Mouse (Mus musculus): Measurements from ENCODE around the gene Tmem229b.
"Not testable (repeated sequence)": the region's sequence is repeated elsewhere in the genome, so short reads cannot be mapped to it uniquely, and the experiment has no call there.

Gene Tmem229b

GRCm38 (mm10) chr12:79007126-79007753 lies at the start of gene Tmem229b:
TSS of gene Tmem229b (minus strand) at chr12:79007627.
- peak; percentile 12 to 36 for DNase-seq (ENCODE audit: low spot score in 2 of 2)

GRCm38 (mm10) chr12:79055276-79055675 lies 47.8 kb upstream of the Tmem229b start:
- DNase-seq (ENCODE audit: low spot score in 2 of 2), result no peak

DNA sequence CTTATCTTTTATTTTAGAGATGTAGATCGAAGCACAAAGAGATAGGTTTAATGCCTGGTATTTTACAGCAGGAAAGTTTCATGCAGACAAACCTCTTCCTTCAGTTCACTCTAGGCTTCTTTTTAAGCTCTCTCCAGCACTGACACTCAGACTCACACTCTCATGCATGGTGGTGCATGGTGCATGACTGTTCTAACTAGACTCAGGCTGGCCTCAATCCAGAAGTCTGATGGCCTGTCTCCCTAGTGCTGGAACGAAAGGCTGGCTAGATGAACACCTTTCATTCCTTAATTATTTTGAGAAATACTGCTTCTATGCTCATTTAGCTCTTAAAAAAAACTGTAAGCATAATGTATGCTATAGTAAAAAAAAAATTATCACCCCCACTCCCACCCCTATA lies 44.6 kb upstream of the Tmem229b start:
- DNase-seq (ENCODE audit: low spot score in 2 of 2), result no peak

GRCm38 (mm10) chr12:79050545-79051212 lies 43.3 kb upstream of the Tmem229b start:
- no peak for DNase-seq (ENCODE audit: low spot score in 2 of 2)

GRCm38 (mm10) chr12:79049807-79050206 lies 42.4 kb upstream of the Tmem229b start:
- DNase-seq (ENCODE audit: low spot score in 2 of 2), result no peak

GRCm38 (mm10) chr12:79048898-79049297 lies 41.5 kb upstream of the Tmem229b start:
- DNase-seq (ENCODE audit: low spot score in 2 of 2), result no peak

- DNase-seq (ENCODE audit: low spot score in 2 of 2), result no peak
Measured at GRCm38 (mm10) chr12:79047203-79047602, 39.8 kb upstream of the Tmem229b start.

DNA sequence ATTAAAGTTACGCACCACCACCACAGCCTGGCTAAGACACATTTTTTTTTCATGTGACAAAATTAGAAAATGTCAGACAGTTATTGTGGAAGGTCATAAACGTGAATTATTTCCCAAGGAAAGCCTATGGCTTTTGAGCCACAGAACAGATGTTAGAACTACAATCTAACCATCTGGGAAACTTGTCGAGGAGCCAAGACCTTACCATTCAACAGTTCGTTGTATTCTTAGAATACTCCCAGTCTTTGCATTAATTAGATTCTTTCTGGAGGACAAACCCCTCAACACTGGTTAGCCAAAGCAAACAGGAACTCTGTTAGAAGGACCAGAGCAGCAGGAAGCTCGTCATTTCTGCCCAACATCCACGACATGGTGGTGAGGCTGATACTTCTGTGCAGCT lies 38.7 kb upstream of the Tmem229b start:
- DNase-seq (ENCODE audit: low spot score in 2 of 2), result no peak

GRCm38 (mm10) chr12:79044668-79045067 lies 37.2 kb upstream of the Tmem229b start:
- DNase-seq (ENCODE audit: low spot score in 2 of 2), result no peak

DNA sequence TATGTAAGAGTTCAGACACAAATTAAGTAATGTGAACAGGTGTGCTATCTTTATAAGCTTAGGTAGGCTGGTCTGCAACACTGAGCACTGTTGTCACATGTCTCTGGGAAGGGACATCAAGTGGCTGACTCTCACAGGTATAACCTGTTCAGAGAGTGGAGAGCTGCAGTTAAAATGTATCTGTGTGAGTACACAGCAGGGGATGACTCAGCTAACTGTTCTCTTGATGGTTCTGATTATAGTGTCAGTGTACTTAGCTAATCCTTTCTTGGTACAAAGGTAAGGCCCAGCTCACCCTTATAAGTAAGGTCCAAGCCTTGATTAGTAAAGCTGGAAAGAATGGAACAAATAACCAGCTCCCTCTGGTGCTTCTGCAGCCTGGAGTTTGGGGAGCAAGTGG lies 34.0 kb upstream of the Tmem229b start:
- DNase-seq (ENCODE audit: low spot score in 2 of 2), result no peak

DNA sequence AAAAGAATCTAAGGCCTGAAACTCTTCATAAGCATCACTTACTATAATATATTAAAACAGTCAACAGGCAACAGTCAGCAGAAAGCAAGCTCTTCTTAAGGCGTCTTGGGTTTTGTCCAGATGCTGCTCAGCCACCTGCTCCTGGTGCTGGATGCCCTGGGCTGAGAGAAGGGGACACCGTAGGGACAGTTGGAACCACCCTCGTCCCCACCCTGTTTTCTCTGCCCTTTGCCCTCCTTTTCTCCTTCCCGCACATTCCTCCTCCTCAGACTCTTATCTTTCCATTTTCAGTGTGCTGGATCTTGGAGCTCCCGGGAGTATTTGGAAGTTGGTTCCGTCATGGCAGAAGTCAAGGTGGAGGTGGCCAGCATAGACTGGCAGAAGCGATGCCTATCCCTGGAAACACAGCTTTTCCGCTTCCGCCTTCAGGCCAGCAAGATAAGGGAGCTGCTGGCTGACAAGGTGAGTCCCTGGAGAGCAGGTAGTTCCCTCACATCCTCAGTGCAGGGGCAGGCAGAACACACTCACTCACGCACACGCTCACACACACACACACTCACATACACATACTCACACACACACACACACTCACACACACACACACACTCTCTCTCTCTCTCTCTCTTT lies 32.9 kb upstream of the Tmem229b start:
- DNase-seq (ENCODE audit: low spot score in 2 of 2), result no peak

DNA sequence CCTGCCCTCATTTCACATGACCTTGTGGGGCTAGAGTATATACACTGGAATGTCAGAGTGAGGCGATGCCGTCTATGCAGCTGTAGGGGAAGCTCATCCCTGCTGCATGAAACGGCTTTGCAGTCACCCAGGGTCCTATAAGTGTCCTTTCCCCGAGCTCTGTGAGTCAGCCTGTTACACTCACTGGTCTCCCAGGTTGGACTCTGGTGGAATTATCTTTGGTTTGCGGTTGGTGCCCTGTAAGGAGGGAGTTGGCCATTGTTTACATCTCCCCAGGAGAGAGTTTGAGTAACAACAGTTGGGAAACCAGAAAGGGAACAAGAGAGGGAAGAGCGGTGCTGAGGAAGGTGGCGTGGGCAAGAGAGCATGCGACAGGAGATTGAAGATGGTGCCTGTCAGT lies 32.3 kb upstream of the Tmem229b start:
- no peak for DNase-seq (ENCODE audit: low spot score in 2 of 2)

DNA sequence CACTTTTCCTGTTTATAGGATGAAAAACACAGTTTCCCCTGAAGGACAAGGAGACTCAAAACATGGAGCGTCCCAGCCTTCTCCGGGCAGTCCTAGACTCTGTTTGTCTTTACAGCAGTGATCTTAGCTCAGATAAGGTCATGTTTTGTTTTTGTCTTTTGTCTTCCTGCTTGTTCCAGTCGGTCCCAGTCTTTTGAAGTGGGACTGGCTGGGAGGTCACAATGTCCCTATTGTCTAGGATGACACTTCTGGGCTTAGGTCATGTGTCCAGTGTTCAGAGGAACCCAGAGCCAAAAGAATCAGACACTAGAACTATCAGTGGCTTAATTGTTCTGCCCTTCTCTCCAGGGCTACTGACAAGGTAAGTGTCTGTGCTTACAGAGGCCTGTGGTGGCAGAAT lies 27.9 kb upstream of the Tmem229b start:
- no peak for DNase-seq (ENCODE audit: low spot score in 2 of 2)

GRCm38 (mm10) chr12:79034331-79034730 lies 26.9 kb upstream of the Tmem229b start:
- DNase-seq (ENCODE audit: low spot score in 2 of 2), result no peak

DNA sequence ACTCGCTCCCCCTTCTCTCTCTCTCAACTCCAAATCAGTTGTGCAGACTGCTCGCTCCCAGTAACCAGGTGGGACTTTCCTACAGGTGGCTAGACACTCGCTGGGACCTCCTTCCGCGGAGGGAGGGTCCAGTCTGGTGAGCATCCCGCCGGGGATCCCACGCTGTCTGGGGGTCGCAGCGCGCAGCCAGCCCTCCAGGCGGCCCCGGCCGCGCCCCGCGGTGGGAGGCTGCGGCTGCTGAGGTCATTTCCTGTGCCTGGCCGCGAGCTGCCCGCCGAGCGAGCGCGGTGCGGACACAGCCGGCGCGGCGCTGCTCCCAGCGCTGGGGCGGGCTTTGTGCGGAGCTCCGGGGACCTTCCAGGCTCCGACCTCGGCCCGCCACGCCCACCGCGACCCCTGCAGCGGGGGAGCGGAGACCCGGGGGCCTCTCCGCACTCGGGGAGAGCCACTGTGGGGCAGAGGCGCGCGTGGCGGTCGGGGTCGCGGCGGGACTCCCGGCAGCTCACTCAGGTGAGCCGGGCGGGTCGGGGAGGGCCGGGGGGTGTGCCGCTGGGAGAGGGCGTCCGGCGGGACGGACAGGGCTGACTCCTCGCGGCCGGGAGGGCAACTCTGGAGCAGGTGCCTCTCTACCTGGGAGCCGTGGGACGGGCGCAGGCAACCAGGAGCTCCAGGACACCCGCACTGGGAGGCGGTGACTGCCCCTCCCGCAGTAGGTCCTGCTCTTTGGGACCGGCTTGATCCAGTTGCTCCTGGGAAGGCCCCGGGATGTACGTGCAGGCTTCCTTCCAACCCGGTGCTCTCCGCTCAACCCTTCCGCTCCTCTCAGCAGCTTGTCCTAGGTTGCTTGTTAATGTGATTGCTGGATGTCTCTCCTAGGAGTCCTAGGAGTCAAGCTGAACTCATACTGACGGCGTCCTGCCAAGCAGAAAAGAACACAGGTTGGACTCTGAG lies 21.8 kb upstream of the Tmem229b start, which contains the start of gene Plekhh1:
Plekhh1 (plus strand) TSS at position 253 of the 951 bp plus-strand sequence.
- DNase-seq (ENCODE audit: low spot score in 2 of 2), result peak; percentile 8 to 17

DNA sequence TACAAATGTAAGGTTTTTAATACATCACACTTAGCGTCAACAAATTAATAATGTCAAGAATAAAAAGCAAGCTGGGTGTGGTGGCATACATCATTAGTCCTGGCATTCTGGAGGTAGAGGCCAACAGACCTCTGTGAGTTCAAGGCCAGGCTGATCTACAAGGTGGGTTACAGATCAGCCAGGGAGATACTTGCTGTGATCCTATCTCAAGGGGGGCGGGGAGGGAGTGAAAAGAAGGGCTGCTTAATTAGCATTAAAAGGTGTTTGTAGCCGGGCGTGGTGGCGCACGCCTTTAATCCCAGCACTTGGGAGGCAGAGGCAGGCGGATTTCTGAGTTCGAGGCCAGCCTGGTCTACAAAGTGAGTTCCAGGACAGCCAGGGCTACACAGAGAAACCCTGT lies 20.1 kb upstream of the Tmem229b start:
- DNase-seq (ENCODE audit: low spot score in 2 of 2), result not testable (repeated sequence)

GRCm38 (mm10) chr12:79022882-79023281 lies 15.5 kb upstream of the Tmem229b start:
- peak; percentile 9 to 11 for DNase-seq (ENCODE audit: low spot score in 2 of 2)

GRCm38 (mm10) chr12:79021902-79022301 lies 14.5 kb upstream of the Tmem229b start:
- no peak for DNase-seq (ENCODE audit: low spot score in 2 of 2)

DNA sequence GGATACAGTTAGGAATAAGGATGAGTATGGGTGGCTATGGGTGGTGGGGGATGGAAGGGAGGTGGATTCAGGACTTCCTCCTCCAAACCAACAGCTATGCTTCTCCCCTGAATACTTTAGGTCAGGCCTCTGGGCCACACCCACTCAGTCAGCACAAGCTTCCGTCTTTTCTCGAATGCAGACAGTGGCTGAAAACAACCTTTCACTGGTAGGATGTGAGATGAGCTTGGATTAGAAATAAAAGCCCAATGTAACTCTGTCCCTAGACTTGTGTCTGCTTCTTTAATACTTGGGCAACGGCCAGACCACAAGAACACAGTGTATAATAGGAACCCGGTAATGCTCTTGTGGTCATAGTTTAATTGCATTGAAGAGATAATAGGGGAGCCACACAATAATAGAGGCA lies 10.6 kb upstream of the Tmem229b start:
- DNase-seq (ENCODE audit: low spot score in 2 of 2), result peak in 1 of 2 experiments; percentile 9

GRCm38 (mm10) chr12:79016109-79016508 lies 8.7 kb upstream of the Tmem229b start:
- no peak for DNase-seq (ENCODE audit: low spot score in 2 of 2)

DNA sequence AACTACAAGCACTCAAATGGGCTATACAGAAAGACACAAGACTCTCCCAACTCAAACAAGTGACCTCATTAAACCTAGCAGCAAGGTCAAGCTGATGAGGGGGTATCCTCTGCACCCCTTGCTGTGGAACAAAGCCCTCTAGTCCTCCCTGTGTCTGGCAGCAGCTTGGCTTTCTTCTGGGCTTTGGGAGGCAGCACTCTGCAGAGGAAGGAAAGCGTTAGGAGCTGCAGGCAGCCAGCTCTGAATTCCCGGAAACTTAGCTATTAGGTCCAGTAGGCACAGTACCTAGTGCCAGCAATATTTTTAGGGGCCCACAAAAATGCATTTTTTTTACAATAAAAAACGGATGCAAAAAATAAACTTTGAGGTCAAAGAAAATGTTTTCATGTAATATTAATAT lies 3.1 kb upstream of the Tmem229b start:
- DNase-seq (ENCODE audit: low spot score in 2 of 2), result no peak

Measured in spleen, postnatal 14 days (tissue).